Mouse (Mus musculus) ES-Bruce4 (cell line): ENCODE results near the gene Cep128.

Experiments
- CTCF ChIP-seq: IDR thresholded peaks from one replicate; pipeline ENCODE4 v1.8.1; 2011; ENCODE audit warnings: low read depth, low read length
- POLR2A ChIP-seq: IDR thresholded peaks from one replicate; pipeline ENCODE4 v1.8.1; 2011; ENCODE audit warnings: low read length; ENCODE audit not compliant: insufficient read depth

- TF ChIP-seq POLR2A, result no peak
- TF ChIP-seq CTCF, result no peak
These were observed 70.1 kb downstream of the Cep128 start for GRCm38 (mm10) chr12:91313974-91314587.
